Mouse (Mus musculus): ENCODE results near the gene Pbsn.
"Not testable (repeated sequence)": the region's sequence is repeated elsewhere in the genome, so short reads cannot be mapped to it uniquely, and the experiment has no call there.

The Pbsn gene

DNA sequence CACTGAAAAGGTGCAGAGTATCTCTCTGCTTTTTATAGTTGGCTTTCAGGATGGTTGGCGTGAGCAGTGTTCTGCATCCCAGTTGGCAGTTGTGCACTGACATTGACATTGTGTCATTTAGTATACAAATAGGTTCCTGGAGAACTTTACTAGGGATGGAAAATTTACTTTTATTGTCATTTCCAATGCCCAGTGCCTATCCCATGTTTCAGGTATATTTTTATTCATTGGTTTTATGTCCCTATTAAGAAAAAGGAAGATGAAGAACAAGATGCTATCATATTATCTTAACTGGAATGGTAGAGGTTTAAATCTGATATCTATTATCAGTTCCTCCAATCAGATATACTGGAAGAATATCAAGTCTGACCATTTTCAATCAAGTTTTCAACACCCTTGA, at the start of gene Pbsn:
Gene Pbsn (minus strand): TSS at position 101 of the 400 bp plus-strand sequence.
- no peak for DNase-seq (ENCODE audit: low read depth, low spot score)

GRCm38 (mm10) chrX:77880033-77880432, 26.6 kb upstream of the Pbsn start:
- DNase-seq (ENCODE audit: low read depth, low spot score) = not testable (repeated sequence)

DNA sequence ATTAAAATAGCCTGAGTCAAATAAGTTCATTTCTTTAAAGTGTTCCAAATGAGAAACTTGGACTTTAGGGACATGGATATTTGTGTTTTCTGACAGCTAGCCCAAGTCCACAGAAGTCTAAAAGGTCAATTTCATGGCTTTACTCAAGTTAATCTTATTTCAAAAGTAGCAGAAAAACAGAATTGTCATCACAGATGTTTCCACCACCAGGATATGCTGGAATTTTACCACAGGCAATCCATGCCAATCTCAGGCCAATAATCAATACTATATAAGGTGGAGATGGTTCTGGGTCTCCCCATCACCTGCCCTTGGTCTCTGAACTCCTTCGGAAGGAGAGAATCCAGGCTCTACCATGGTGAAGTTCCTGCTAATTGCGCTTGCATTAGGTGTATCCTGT, 11.0 kb upstream of the Pbsn start, which contains the start of gene Gm14744:
Gene Gm14744 (plus strand): TSS at position 301 of the 400 bp plus-strand sequence.
- DNase-seq (ENCODE audit: low read depth, low spot score) = not testable (repeated sequence)

GRCm38 (mm10) chrX:77812031-77812430, 41.4 kb downstream of the Pbsn start:
- no peak for DNase-seq (ENCODE audit: low read depth, low spot score)

DNA sequence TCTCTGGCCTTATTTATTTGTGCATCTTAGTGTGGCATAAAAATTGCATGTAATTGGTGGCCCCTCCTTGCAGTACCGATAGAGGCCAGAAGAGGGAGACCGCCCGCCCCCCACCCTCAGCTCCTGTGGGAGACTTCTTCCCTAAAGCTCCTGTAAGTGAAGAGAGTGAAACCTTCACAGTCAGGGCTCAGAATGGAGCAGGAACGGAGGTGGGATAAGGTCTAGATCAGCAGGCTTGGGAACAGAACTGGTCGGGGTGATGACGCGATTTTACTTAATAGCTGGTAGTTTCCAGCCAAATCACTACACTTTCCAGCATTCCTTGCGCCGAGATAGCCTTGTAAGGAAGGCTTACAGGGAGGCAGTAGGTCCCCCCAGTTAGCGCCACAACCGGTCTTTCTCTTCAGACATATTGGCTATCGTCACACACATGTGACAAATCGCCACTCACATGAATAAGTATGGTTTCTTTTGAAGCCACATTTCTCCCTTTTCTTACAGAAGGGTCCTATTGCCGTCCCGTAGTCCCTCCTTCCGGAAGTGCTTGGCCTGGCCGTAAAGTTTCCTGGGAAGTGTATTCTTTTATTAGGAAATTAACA, 42.7 kb downstream of the Pbsn start:
- peak; percentile 20 for DNase-seq (ENCODE audit: low read depth, low spot score)

- peak; percentile 46 for DNase-seq (ENCODE audit: low read depth, low spot score)
Measured at GRCm38 (mm10) chrX:77808602-77809001, 44.8 kb downstream of the Pbsn start.

DNA sequence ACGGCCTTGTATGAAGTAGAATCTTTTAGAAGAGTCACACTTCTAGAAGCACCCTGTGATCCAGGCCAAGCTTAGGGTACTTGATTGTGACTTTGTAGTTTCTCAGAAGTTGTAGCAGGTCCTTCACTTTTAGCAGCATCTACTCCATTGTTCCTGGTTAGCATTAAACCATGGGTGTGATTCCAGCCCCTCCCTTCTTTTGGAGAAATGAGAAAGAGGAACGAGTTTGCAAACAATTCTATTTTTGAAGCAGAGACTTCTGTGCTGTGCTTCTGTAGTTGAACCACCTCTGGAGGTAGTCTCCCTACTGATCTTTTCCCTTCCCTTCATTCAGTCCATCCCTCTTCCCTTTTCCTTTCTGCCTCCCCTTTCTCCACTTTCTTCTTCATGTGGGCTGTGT, 51.1 kb downstream of the Pbsn start:
- peak; percentile 24 for DNase-seq (ENCODE audit: low read depth, low spot score)

DNA sequence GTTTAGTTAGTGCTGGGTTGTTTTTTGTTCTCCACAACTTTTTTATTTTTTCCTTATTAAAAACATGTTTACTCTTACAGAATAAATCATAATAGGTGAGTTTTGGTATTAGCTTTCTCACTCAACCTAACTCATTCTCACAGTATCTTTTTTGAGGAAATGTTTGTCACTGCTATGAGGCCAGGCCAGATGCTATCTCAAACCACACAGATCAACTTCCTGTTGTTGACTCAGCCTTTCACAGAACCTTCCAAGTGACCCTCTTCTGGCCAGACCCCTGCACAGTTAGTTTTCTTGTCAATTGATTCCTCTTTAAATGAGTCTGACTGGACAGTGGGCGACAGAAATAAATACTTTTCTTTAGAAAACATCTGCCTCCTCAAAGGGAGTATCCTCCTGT, 51.9 kb downstream of the Pbsn start:
- peak; percentile 47 for DNase-seq (ENCODE audit: low read depth, low spot score)

DNA sequence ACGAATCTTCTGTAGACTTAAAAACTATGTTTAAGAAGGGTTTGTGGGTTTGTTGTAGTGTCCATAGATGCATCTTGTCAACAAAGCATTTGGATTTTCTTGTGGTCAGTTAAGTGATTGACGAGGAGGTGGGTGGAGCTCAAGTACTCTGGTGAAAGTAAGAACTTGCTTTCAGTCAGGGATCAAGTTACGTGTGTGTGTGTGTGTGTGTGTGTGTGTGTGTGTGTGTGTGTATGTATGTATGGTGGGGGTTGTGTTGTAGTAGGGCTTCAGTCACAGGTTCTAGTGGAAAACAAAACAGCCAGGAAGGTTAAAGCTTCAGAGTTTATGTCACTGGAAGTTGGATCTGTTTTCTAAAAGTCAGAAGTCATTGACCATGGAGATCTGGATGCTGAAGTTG, 53.9 kb downstream of the Pbsn start:
- DNase-seq (ENCODE audit: low read depth, low spot score) = no peak

DNA sequence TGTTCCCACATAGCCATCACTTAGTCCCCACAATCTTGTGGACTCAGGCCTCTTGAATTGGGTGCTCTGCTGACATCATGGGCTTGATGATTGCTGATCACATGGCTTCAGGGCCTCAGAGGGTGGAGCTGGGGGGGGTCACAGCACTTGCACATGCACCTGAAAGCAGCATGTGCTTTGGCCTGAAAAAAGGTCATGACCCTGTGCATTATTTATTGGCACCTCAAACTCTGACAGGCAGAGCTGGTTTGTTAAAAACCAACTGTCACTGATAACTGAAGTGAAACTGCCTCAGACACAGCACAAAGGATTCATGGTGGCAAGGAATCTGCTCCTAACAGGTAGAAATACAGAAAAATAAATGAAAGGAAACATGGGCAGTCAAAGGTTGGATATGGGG, 55.6 kb downstream of the Pbsn start:
- peak; percentile 63 for DNase-seq (ENCODE audit: low read depth, low spot score)

GRCm38 (mm10) chrX:77796916-77797315, 56.5 kb downstream of the Pbsn start:
- DNase-seq (ENCODE audit: low read depth, low spot score) = peak; percentile 48

DNA sequence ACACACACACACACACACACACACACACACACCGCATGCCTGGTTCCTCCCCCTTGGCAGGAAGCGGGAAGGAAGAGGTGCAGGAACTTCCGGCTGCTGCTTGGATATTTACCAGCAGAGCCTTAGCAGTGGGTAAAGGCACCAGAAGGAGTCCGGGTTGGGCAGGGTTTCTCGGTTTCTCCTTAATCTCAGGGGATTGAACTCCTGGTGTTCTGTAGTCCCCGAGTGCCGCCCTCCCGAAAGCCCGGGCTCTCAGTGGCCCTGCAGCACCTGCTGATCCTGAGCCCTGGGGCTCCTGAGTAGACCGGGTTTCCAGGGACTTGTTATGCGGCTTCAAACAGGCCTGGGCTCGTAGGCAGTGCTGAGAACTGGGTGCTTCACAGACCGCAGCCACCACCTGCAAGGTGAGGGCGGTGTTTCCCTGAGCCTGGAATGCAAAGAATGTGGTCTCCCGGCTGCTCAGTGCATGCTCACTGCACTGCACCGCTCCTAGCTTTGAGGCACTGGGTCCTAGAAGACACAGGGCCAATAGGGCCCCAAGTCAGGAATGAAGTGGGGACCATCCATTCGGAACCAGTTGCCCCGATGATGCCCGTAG, 57.1 kb downstream of the Pbsn start, which contains the start of gene Prkx:
Gene Prkx (minus strand): TSS at position 41 of the 598 bp plus-strand sequence.
- peak; percentile 73 for DNase-seq (ENCODE audit: low read depth, low spot score)

DNA sequence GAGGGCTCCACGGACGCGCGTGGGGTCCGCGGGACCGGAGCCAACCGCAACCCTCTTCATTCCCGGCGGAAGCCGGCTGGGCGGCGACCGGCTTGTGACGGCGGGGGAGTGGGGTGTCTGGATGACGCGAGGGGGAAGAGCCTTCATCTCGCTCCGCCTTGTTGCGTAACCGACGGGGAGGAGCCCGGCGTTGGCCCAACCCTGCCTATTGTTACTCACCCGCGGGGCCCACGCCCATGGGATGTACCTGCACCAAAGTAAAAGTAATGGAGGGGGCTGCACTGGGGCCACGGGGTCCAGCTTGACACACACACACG, 57.6 kb downstream of the Pbsn start:
- DNase-seq (ENCODE audit: low read depth, low spot score) = peak; percentile 88

- no peak for DNase-seq (ENCODE audit: low read depth, low spot score)
Measured at GRCm38 (mm10) chrX:77794962-77795857, 58.2 kb downstream of the Pbsn start.

DNA sequence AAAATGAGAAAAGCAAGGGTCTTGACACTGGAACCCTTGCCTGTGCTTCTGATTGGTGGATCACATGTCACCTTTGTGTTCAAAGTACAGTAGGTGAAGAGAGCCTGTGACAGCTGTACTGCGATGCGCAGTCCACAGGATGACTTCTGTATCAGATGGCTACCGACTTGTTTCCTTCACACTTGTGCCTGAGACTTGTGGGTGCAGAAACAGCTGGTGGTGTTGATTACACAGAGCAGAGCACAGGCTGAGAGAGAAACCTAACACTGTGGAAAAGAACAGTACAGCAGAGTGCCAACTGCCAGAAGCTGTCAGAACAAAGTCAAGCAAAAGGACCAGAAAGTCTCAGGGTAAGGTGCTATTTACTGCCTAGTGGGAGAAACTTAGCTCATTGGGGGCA, 64.7 kb downstream of the Pbsn start:
- no peak for DNase-seq (ENCODE audit: low read depth, low spot score)
